Mouse (Mus musculus): Measurements from ENCODE around the gene Cdk5rap3.

Gene Cdk5rap3

GRCm38 (mm10) chr11:96860564-96860963 is 55.7 kb downstream of the Cdk5rap3 start:
- ATAC-seq (ENCODE audit: low TSS enrichment), result peak; percentile 36; the same call in 1 of the 2 replicates

- no peak for ATAC-seq (ENCODE audit: low TSS enrichment)
Observed at GRCm38 (mm10) chr11:96859635-96860034, 56.7 kb downstream of the Cdk5rap3 start.

GRCm38 (mm10) chr11:96857446-96857845 is 58.9 kb downstream of the Cdk5rap3 start:
- ATAC-seq (ENCODE audit: low TSS enrichment), result no peak
